Mouse (Mus musculus) testis, adult 2 months (tissue): ENCODE measurements around the gene Zdhhc8.

Source experiments
- CTCF ChIP-seq: fragments of 200-500 bp; IDR thresholded peaks from 2 replicates; pipeline ENCODE4 v1.5.1; 2012; ENCODE audit warnings: low read depth, mild to moderate bottlenecking, inconsistent platforms, low read length, moderate library complexity; ENCODE audit not compliant: control insufficient read depth, insufficient read depth, insufficient replicate concordance
- POLR2A ChIP-seq: fragments of 200-500 bp; IDR thresholded peaks from 2 replicates; pipeline ENCODE4 v1.6.1; 2012; ENCODE audit warnings: low read depth, mild to moderate bottlenecking, inconsistent platforms, low read length, moderate library complexity; ENCODE audit not compliant: control insufficient read depth

GRCm38 (mm10) chr16:18201620-18202019 lies 33.3 kb downstream of the Zdhhc8 start:
- no peak for TF ChIP-seq POLR2A
- no peak for TF ChIP-seq CTCF
